Mouse (Mus musculus) heart, adult 9 months (tissue): Measurements from ENCODE around the gene Atg16l2.

Experiments
- DNase-seq, 2 experiments: peaks; one replicate each; pipeline ENCODE4 v3.0.0; 2022; ENCODE audit warnings: low spot score in 2 of 2

Atg16l2 gene

DNA sequence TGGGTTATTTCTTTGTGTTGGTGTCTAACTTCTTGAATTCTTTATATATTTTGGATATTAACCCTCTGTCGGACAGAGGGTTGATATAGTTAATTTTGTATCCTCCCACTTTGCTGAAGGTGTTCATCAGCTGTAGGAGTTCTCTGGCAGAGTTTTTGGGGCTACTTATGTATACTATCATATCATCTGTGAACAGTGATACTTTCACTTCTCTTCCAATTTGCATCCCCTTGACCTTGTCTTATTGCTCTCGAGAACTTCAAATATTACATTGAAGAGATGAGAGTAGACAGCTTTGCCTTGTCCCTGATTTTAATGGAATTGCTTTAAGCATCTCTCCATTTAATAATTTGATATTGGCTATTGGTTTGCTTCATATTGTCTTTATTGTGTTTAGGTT lies 78.5 kb downstream of the Atg16l2 start:
- no peak for DNase-seq

DNA sequence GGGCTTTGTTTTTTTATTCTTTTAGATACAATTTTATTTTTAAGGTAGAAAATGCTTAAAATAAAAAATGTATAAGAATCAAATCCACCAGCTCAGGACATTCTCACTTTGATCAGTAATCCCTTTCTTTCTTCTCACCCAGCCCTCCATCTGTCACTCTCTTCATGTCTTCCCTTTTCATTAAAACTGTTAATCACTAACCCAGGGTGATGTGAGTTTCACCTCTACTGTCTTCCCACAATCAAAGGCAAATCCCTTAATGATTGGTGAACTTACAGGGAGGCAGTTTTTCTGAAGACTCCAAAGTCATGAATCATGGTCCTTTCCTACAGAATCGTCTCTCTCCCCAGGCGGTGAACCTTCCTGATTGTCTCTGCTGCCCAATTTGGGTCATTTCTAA lies 85.3 kb downstream of the Atg16l2 start:
- DNase-seq = no peak

GRCm38 (mm10) chr7:101213515-101214263 lies 88.4 kb downstream of the Atg16l2 start:
- DNase-seq = no peak
